Mouse (Mus musculus) embryonic stem cell, embryonic (primary cell): ENCODE data around the gene Hsp90ab1.

Experiments
- CTCF ChIA-PET, 4 experiments: fragments of 300-600 bp in 2 of 4; fragments of 350-600 bp in 2 of 4; sonication (Branson Sonifier 250); formaldehyde crosslinking; loops; one replicate each; lab custom pipeline; 2022; ENCODE audit warnings: inconsistent platforms in 2 of 4; lab: Charles Lee
- POLR2A ChIA-PET, 4 experiments: fragments of 300-600 bp in 2 of 4; fragments of 350-600 bp in 2 of 4; sonication (Branson Sonifier 250); formaldehyde crosslinking; loops; one replicate each; lab custom pipeline; 2022; ENCODE audit warnings: antibody characterized with exemption in 4 of 4, inconsistent platforms in 1 of 4; lab: Charles Lee

The Hsp90ab1 gene

DNA sequence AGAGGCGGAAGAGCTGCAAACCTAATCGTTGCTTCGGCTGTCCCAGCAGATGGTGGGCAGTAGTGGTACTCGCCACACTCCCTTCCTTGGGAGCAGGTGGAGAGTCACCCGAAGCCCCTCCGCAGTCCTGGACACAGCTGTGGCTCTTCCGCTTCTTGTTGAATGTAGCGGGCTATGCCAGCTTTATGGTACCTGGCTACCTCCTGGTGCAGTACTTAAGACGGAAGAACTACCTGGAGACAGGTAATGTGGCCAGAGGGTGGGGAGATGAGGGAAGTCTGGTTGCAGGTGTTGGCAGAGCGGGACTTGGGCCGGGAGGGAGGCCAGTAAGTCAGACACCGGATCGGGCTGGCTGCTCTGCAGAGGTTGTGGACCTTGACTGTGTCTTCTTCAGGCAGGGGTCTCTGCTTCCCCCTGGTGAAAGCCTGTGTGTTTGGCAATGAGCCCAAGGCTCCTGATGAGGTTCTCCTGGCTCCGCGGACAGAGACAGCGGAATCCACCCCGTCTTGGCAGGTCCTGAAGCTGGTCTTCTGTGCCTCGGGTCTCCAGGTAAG lies 8.5 kb downstream of the Hsp90ab1 start:
- POLR2A ChIA-PET = interaction anchor here (0.6 to 28.4 kb wide), 44 partner anchors 8 to 131 kb away, joined by 3 to 605 read pairs (median 5); partner anchors contain the start of genes Hsp90ab1 (in 4 of the 4), Aars2 (in 3 of the 4), Mymx (in 2 of the 4) and Nfkbie (in 2 of the 4)
- CTCF ChIA-PET = interaction anchor here (0.5 to 3.5 kb wide), 21 partner anchors 9 to 158 kb away, joined by 3 to 21 read pairs (median 6); partner anchors contain the start of genes Nfkbie (in 2 of the 4), Spats1 (in 2 of the 4) and Hsp90ab1 (in 1 of the 4)

DNA sequence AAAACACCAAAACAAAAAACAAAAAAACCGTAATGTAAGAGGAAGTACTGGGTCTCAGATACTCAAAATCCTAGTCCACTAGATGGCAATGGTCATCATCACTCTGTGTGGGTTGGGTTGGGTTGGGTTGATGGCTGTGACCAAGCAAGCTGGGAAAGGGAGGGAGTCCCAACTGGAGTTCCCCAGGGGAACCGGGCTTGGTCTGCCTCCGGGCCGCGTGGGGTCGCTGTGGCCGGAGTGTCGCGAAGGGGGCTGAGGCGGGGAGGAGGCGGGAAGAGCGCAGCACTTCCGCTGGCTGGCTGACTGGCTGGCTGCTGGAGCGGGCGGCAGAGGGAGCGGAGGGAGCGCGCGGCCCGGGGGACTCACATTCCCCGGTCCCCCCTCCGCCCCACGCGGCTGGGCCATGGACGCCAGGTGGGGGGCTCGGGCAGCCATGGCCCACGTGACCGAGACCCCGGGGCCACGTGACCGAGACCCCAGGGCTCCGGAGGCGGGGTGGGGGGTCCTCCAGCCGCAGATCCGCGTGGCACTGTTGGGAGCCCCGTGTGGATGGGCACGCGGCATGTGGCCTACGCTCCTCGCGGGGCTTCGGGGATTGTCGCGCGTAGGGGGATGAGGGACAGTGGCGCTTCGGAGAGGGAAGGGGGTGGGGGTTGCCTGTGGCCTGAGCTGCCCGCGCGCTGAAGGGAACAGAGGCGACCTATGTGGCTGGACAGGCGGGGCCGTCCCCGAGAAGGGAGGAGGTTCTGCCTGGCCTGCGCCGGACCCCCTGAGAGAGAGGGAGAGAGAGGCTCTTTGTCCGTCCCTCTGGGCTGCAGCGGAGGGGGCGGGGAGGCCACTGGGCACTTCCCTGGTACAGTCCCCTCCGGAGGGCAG lies 9.2 kb downstream of the Hsp90ab1 start, which contains the start of gene Slc35b2:
TSS of gene Slc35b2 (plus strand) at position 220 of the 876 bp plus-strand sequence.
- POLR2A ChIA-PET = interaction anchor here (0.6 to 28.4 kb wide), 55 partner anchors 8 to 989 kb away, joined by 3 to 605 read pairs (median 4); partner anchors contain the start of genes Hsp90ab1 (in 4 of the 4), Aars2 (in 3 of the 4), Mymx (in 2 of the 4) and Nfkbie (in 2 of the 4)

GRCm38 (mm10) chr17:45563216-45563615 lies 9.9 kb downstream of the Hsp90ab1 start:
- CTCF ChIA-PET = interaction anchor here (0.5 to 3.5 kb wide), 40 partner anchors 8 to 856 kb away, joined by 3 to 21 read pairs (median 5); partner anchors contain the start of genes Nfkbie (in 4 of the 4), Aars2 (in 2 of the 4), Spats1 (in 2 of the 4) and Hsp90ab1 (in 1 of the 4)
- POLR2A ChIA-PET = interaction anchor here (0.6 to 28.4 kb wide), 41 partner anchors 8 to 990 kb away, joined by 3 to 605 read pairs (median 4); partner anchors contain the start of genes Hsp90ab1 (in 4 of the 4), Aars2 (in 2 of the 4), Nfkbie (in 2 of the 4) and Cdc5l (in 1 of the 4)

More for the DNA sequence above, 9.2 kb downstream of the Hsp90ab1 start, which contains the start of gene Slc35b2:
- CTCF ChIA-PET = interaction anchor here (0.5 to 3.5 kb wide), 50 partner anchors 8 to 856 kb away, joined by 3 to 21 read pairs (median 5); partner anchors contain the start of genes Nfkbie (in 4 of the 4), Aars2 (in 2 of the 4), Spats1 (in 2 of the 4) and Hsp90ab1 (in 1 of the 4)

GRCm38 (mm10) chr17:45559732-45560525 lies 13.1 kb downstream of the Hsp90ab1 start:
- ChIA-PET CTCF (interaction anchor here in 2 of 4 experiments (0.6 to 1.1 kb wide), 4 partner anchors 44 to 176 kb away, joined by 3 to 5 read pairs (median 4); no protein-coding TSS in a partner anchor), POLR2A (interaction anchor here (0.6 to 28.4 kb wide), 8 partner anchors 10 to 1866 kb away, joined by 3 to 605 read pairs (median 6); partner anchors contain the start of gene Hsp90ab1 (in 4 of the 4))

- POLR2A ChIA-PET = interaction anchor here (0.6 to 28.4 kb wide), 19 partner anchors 8 to 595 kb away, joined by 3 to 605 read pairs (median 4); partner anchors contain the start of genes Hsp90ab1 (in 4 of the 4), Cdc5l (in 2 of the 4), Mad2l1bp (in 1 of the 4) and Spats1 (in 1 of the 4)
- CTCF ChIA-PET = interaction anchor here (0.5 to 1.6 kb wide), 11 partner anchors 9 to 1147 kb away, joined by 3 to 12 read pairs (median 4); no protein-coding TSS in a partner anchor
Observed at GRCm38 (mm10) chr17:45557998-45558862, 14.8 kb downstream of the Hsp90ab1 start.

DNA sequence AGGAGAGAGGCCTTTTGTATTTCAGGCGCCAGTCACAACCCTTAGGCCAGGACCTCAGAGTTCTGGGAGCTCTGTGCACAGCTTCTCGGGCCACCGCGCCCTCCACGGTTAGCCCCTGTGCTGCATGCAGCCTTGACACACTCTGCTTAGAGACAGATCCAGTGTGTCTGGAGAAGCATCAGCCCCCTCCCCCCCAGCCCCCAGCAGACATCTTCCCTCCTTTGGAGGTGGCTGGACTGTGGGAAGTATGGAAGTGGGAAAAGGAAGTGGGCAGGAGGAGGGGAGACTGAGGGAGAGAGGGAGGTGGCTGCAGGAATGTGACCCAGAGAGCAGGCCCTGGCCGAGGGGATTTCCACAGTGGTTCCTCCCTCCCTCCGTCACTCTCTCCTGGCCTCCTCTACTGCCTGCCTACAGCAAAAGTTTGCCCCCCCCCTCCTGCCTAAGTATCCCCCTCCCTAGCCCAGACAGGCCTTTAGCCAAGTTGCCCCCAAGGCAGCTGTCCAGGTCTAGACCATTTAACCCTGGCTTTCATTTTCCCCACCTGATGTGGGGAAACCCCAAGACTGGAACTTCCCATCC lies 15.7 kb downstream of the Hsp90ab1 start:
- CTCF ChIA-PET = interaction anchor here (0.5 to 1.6 kb wide), 13 partner anchors 9 to 1148 kb away, joined by 3 to 12 read pairs (median 4); no protein-coding TSS in a partner anchor
- POLR2A ChIA-PET = interaction anchor here (0.6 to 28.4 kb wide), 27 partner anchors 9 to 596 kb away, joined by 3 to 605 read pairs (median 4); partner anchors contain the start of genes Hsp90ab1 (in 3 of the 4), Cdc5l (in 2 of the 4), Aars2 (in 1 of the 4) and Mad2l1bp (in 1 of the 4)

DNA sequence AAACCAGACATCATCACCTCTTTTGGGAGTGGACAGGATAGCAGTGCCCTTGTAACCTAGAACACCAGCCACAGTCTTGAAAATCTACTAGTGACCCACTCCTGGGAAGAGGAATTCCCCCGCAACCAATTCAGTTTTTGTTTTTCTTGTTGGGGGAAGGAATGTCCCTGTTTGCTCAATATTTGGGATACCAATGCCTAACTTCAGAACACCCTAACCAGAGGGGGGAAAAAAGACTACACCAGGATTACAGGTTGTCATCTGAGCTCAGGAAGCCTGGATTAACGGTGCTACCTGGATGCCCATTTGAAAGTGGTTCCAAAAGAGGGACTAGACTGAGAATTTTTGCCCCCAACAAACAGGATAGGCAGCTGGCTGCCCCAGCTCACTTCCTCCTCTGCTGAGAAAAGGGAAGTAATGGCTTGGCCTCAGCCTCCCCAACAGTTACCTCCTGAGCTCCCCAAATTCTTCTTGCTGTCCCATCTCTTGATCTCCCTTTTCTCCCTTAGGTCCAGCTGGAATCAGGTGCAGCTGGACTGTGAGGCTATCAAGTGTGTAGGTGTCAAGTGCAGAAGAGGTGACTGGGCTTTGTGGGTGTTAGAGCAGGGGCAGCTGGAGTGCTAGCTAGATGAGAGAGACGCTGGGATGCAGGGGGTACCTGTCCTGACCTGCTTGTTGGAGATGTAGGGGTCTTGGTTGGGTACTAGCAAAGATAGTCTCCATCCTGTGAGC lies 16.4 kb downstream of the Hsp90ab1 start:
- ChIA-PET POLR2A (interaction anchor here (0.7 to 28.4 kb wide), 27 partner anchors 10 to 124 kb away, joined by 3 to 605 read pairs (median 4); partner anchors contain the start of genes Hsp90ab1 (in 3 of the 4), Cdc5l (in 2 of the 4), Aars2 (in 1 of the 4) and Spats1 (in 1 of the 4)), CTCF (interaction anchor here (0.8 to 2.3 kb wide), 8 partner anchors 8 to 106 kb away, joined by 3 to 7 read pairs (median 3); no protein-coding TSS in a partner anchor)

GRCm38 (mm10) chr17:45556107-45556489 lies 17.0 kb downstream of the Hsp90ab1 start:
- CTCF ChIA-PET = interaction anchor here (0.5 to 2.3 kb wide), 22 partner anchors 8 to 117 kb away, joined by 3 to 7 read pairs (median 4); partner anchors contain the start of genes Slc35b2 (in 3 of the 4) and Aars2 (in 1 of the 4)
- POLR2A ChIA-PET = interaction anchor here (0.7 to 28.4 kb wide), 40 partner anchors 8 to 151 kb away, joined by 3 to 605 read pairs (median 5); partner anchors contain the start of genes Hsp90ab1 (in 3 of the 4), Aars2 (in 2 of the 4), Cdc5l (in 2 of the 4) and Slc35b2 (in 2 of the 4)

DNA sequence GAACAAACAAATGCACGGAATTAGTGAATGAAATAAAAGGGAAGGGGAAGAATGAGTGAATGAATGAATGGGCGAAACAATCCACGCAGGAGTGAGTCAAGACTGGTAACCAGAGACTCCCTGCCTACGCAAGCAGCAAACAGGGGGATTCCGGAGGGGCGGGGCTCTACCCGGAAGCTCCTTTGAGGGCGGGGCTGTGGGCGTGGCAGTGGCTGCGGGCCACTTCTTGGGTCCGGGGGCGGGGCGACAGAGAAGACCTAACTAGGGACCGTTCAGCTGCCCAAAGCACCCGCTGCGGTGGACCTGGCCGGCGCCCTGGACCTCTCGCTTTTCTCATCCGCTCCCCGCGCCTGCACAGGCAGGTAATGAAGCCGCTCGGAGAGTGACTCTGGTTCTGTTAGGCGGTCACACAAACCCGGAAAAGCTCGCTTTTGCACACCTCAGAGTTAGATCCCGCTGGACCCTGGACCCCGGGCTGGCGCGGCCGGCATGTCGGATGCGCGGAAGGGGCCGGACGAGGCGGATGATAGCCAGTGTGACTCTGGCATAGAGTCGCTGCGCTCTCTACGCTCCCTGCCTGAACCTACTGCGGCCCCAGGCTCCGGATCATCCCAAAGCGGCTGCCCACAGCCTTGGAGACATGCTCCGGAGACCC lies 17.5 kb downstream of the Hsp90ab1 start, which contains the start of gene Nfkbie:
TSS of gene Nfkbie (plus strand) at position 252 of the 655 bp plus-strand sequence.
- CTCF ChIA-PET = interaction anchor here (0.5 to 2.3 kb wide), 27 partner anchors 8 to 1819 kb away, joined by 3 to 7 read pairs (median 4); partner anchors contain the start of genes Slc35b2 (in 4 of the 4), Aars2 (in 1 of the 4), Hsp90ab1 (in 1 of the 4) and Tcte1 (in 1 of the 4)
- POLR2A ChIA-PET = interaction anchor here (0.6 to 28.4 kb wide), 35 partner anchors 8 to 151 kb away, joined by 3 to 605 read pairs (median 5); partner anchors contain the start of genes Hsp90ab1 (in 3 of the 4), Aars2 (in 2 of the 4), Slc35b2 (in 2 of the 4) and Cdc5l (in 1 of the 4)

GRCm38 (mm10) chr17:45554420-45554819 lies 18.7 kb downstream of the Hsp90ab1 start:
- ChIA-PET POLR2A (interaction anchor here in 2 of 4 experiments (1.3 to 28.4 kb wide), 11 partner anchors 10 to 121 kb away, joined by 3 to 605 read pairs (median 9); partner anchors contain the start of genes Aars2 (in 1 of the 2), Cdc5l (in 1 of the 2), Hsp90ab1 (in 1 of the 2) and Slc35b2 (in 1 of the 2)), CTCF (interaction anchor here in 2 of 4 experiments (0.5 to 2.3 kb wide), 6 partner anchors 10 to 76 kb away, joined by 3 to 7 read pairs (median 4); partner anchors contain the start of gene Slc35b2 (in 1 of the 2))

GRCm38 (mm10) chr17:45553065-45553464 lies 20.0 kb downstream of the Hsp90ab1 start:
- ChIA-PET POLR2A (interaction anchor here in 3 of 4 experiments (0.6 to 28.4 kb wide), 10 partner anchors 9 to 79 kb away, joined by 3 to 605 read pairs (median 7); partner anchors contain the start of genes Hsp90ab1 (in 2 of the 3) and Spats1 (in 2 of the 3)), CTCF (interaction anchor here in 2 of 4 experiments (0.6 to 1.5 kb wide), 11 partner anchors 12 to 1879 kb away, joined by 3 to 8 read pairs (median 3); partner anchors contain the start of gene Aars2 (in 1 of the 2))

DNA sequence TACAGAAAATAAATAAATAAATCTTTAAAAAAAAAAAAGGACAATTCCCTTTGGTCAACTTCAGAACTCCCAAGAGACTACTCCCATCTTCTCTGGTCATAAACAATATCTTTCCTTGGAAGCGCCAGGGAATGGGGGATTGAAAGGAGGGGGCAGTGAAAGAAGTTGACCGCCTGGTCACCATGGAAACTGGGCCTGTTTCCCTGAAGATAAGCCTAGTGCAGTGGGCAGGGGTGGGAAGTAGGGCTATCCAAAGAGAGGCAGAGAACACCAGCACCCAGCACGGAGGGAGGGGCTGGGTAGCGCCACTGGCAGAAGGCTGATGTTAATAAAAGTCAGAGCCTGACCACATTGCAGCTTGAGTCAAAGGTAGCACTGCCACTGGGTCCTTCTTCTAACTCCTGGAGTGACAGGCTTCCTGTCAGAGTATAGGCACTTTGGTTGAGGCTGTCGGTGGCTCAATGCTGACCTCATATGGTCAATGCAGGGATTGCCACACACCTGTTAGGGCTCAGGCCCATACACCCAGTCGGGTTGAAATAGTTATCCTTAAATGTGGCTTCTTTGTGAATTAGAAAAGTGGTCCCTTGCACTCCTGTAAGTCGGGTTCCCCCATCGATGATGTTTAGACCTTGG lies 21.1 kb downstream of the Hsp90ab1 start:
- CTCF ChIA-PET = interaction anchor here (0.6 to 1.5 kb wide), 17 partner anchors 9 to 89 kb away, joined by 3 to 8 read pairs (median 3); partner anchors contain the start of gene Aars2 (in 1 of the 4)
- POLR2A ChIA-PET = interaction anchor here in 3 of 4 experiments (0.6 to 28.4 kb wide), 14 partner anchors 12 to 122 kb away, joined by 3 to 605 read pairs (median 4); partner anchors contain the start of genes Hsp90ab1 (in 2 of the 3), Spats1 (in 2 of the 3) and Tcte1 (in 1 of the 3)
